Comparison of ENCODE assay signal across 7 mouse cellular contexts in genomic region chr16:55837653-55838052, GRCm38 (mm10). TPM values are rescaled to one million over a fixed set of nuclear protein-coding genes. Genes with fewer than 3 reads are reported as not detected.
DNase-seq lines count a peak whose midpoint lies in the region; ATAC-seq and TF ChIP-seq lines count a peak whose summit lies in the region.
"Not testable (repeated sequence)": the region's sequence is repeated elsewhere in the genome, so short reads cannot be mapped to it uniquely, and the experiment has no call there.

No protein-coding gene starts in this region.

- 0 out of 2 replicates have a peak overlapping the region, but pooled peaks have one; percentile 53 for H3K4me3 ChIP-seq in embryonic facial prominence, embryonic 14.5 days (ENCODE audit: low read depth, low read length)
- peak overlapping the region; percentile 86 for H3K4me3 ChIP-seq in gastrocnemius, adult 2 months
- not testable (repeated sequence) for H3K4me3 ChIP-seq in hindbrain, embryonic 11.5 days (ENCODE audit: low read depth, low read length); liver, embryonic 11.5 days (ENCODE audit: low read depth, low read length); neural tube, embryonic 15.5 days (replicated peaks)
- peak overlapping the region; percentile 61; the same call in 1 of the 2 replicates for H3K4me3 ChIP-seq in kidney, embryonic 14.5 days (ENCODE audit: low read length)
- peak overlapping the region; percentile 58 for H3K4me3 ChIP-seq in midbrain, embryonic 10.5 days

- not testable (repeated sequence) for H3K9ac ChIP-seq in embryonic facial prominence, embryonic 14.5 days (ENCODE audit: low read depth, low read length); hindbrain, embryonic 11.5 days (ENCODE audit: low read depth, low read length); kidney, embryonic 14.5 days (ENCODE audit: low read depth, low read length); neural tube, embryonic 15.5 days (replicated peaks)
- peak overlapping the region; percentile 89; the same call in 1 of the 2 replicates for H3K9ac ChIP-seq in liver, embryonic 11.5 days (ENCODE audit: low read depth, low read length)

- DNase-seq in embryonic facial prominence, embryonic 14.5 days (ENCODE audit: low spot score); gastrocnemius, adult 2 months; hindbrain, embryonic 11.5 days (ENCODE audit: low spot score); liver, embryonic 11.5 days (ENCODE audit: low spot score); midbrain, embryonic 10.5 days (ENCODE audit: low spot score): not testable (repeated sequence)

- ATAC-seq in embryonic facial prominence, embryonic 14.5 days (ENCODE audit: low read depth); hindbrain, embryonic 11.5 days (ENCODE audit: low FRiP score); kidney, embryonic 14.5 days (ENCODE audit: low FRiP score, low TSS enrichment); liver, embryonic 11.5 days (replicated peaks; ENCODE audit: low FRiP score); neural tube, embryonic 15.5 days (ENCODE audit: low FRiP score): not testable (repeated sequence)

- not testable (repeated sequence) for H3K27ac ChIP-seq in embryonic facial prominence, embryonic 14.5 days (replicated peaks; ENCODE audit: low read depth, low read length); hindbrain, embryonic 11.5 days (ENCODE audit: low read depth, low read length); kidney, embryonic 14.5 days (ENCODE audit: low read depth, low read length); liver, embryonic 11.5 days (ENCODE audit: low read depth, low read length); neural tube, embryonic 15.5 days (replicated peaks)
- H3K27ac ChIP-seq in gastrocnemius, adult 2 months = peak overlapping the region; percentile 97; the same call in 1 of the 2 replicates
- peak overlapping the region; percentile 98 for H3K27ac ChIP-seq in midbrain, embryonic 10.5 days (replicated peaks)

- peak overlapping the region; percentile 70 for H3K4me2 ChIP-seq in embryonic facial prominence, embryonic 14.5 days (ENCODE audit: low read depth, low read length)
- H3K4me2 ChIP-seq in hindbrain, embryonic 11.5 days (replicated peaks; ENCODE audit: low read depth, low read length) = peak overlapping the region; percentile 62; the same call in 1 of the 2 replicates
- peak overlapping the region; percentile 59 for H3K4me2 ChIP-seq in kidney, embryonic 14.5 days (replicated peaks; ENCODE audit: low read depth, low read length)
- peak overlapping the region; percentile 71; the same call in 1 of the 2 replicates for H3K4me2 ChIP-seq in liver, embryonic 11.5 days
- peak overlapping the region; percentile 61; the same call in 1 of the 2 replicates for H3K4me2 ChIP-seq in neural tube, embryonic 15.5 days

- not testable (repeated sequence) for H3K36me3 ChIP-seq in embryonic facial prominence, embryonic 14.5 days (ENCODE audit: control insufficient read depth, insufficient read depth, low read length); hindbrain, embryonic 11.5 days (ENCODE audit: control insufficient read depth, insufficient read depth, low read length); kidney, embryonic 14.5 days (ENCODE audit: control insufficient read depth, insufficient read depth, low read length); liver, embryonic 11.5 days (ENCODE audit: control insufficient read depth, insufficient read depth, low read length); neural tube, embryonic 15.5 days
- peaks cover 14% of the 10 kb centered on the region for H3K36me3 ChIP-seq in midbrain, embryonic 10.5 days

- not testable (repeated sequence) for TF ChIP-seq CTCF in gastrocnemius, adult 2 months (IDR thresholded peaks at IDR 0.05)

- intact Hi-C loops in gastrocnemius, adult 2 months (cut with DNase I) = loop anchor here (2.0 kb wide), 1 partner anchor 15 kb away; no protein-coding TSS in a partner anchor

- not testable (repeated sequence) for H3K4me1 ChIP-seq in embryonic facial prominence, embryonic 14.5 days (ENCODE audit: control insufficient read depth, insufficient read depth, low read length); hindbrain, embryonic 11.5 days (replicated peaks; ENCODE audit: control insufficient read depth, insufficient read depth, low read length); kidney, embryonic 14.5 days (ENCODE audit: control insufficient read depth, insufficient read depth, low read length); liver, embryonic 11.5 days (replicated peaks; ENCODE audit: control insufficient read depth, insufficient read depth, low read length); neural tube, embryonic 15.5 days
- H3K4me1 ChIP-seq in midbrain, embryonic 10.5 days = peaks cover 30% of the 10 kb centered on the region

- H3K9me3 ChIP-seq in embryonic facial prominence, embryonic 14.5 days (ENCODE audit: control insufficient read depth, low read length); hindbrain, embryonic 11.5 days (ENCODE audit: control insufficient read depth, low read length); kidney, embryonic 14.5 days (ENCODE audit: control insufficient read depth, low read length); liver, embryonic 11.5 days (ENCODE audit: control insufficient read depth, low read length); midbrain, embryonic 10.5 days (replicated peaks); neural tube, embryonic 15.5 days (replicated peaks): not testable (repeated sequence)

- 90% methylated on average over 8 of the region's 8 CpGs for WGBS in embryonic facial prominence, embryonic 14.5 days
- WGBS in hindbrain, embryonic 11.5 days = 94% methylated on average over 8 of the region's 8 CpGs
- WGBS in kidney, embryonic 14.5 days = 93% methylated on average over 8 of the region's 8 CpGs
- 88% methylated on average over 8 of the region's 8 CpGs for WGBS in liver, embryonic 11.5 days
- 93% methylated on average over 8 of the region's 8 CpGs for WGBS in midbrain, embryonic 10.5 days
- 91% methylated on average over 8 of the region's 8 CpGs for WGBS in neural tube, embryonic 15.5 days

- not testable (repeated sequence) for H3K27me3 ChIP-seq in embryonic facial prominence, embryonic 14.5 days (replicated peaks; ENCODE audit: control insufficient read depth, insufficient read depth, low read length); hindbrain, embryonic 11.5 days (ENCODE audit: control insufficient read depth, insufficient read depth, low read length); kidney, embryonic 14.5 days (ENCODE audit: control insufficient read depth, insufficient read depth, low read length); liver, embryonic 11.5 days (replicated peaks; ENCODE audit: control insufficient read depth, insufficient read depth, low read length); midbrain, embryonic 10.5 days (ENCODE audit: low read depth, poor library complexity, severe bottlenecking); neural tube, embryonic 15.5 days (replicated peaks)

RNA-seq across cellular contexts. Expression of gene Nfkbiz, which starts 1.0 kb away (rescaled TPM):
- 4.5 and 5.5 TPM in 2 replicates for polyA plus RNA-seq in embryonic facial prominence, embryonic 14.5 days (2014; fragmentation: Nextera tagmentation; extraction: Ambion mirVana)
- 1 to 10 TPM; 1.1 TPM for total RNA-seq in gastrocnemius, adult 2 months (2021)
- polyA plus RNA-seq in hindbrain, embryonic 11.5 days (2014; fragmentation: Nextera tagmentation; extraction: Ambion mirVana) = 1.5 and 1.6 TPM in 2 replicates
- 3.9 and 4.4 TPM in 2 replicates for polyA plus RNA-seq in kidney, embryonic 14.5 days (2014; fragmentation: Nextera tagmentation; extraction: Ambion mirVana)
- polyA plus RNA-seq in liver, embryonic 11.5 days (2014; fragmentation: Nextera tagmentation; extraction: Ambion mirVana) = 4.5 and 4.6 TPM in 2 replicates
- polyA plus RNA-seq in midbrain, embryonic 10.5 days (2016; fragmentation: Nextera tagmentation; extraction: Ambion mirVana) = 1.1 and 1.2 TPM in 2 replicates
- 2.0 and 3.3 TPM in 2 replicates for polyA plus RNA-seq in neural tube, embryonic 15.5 days (2015; fragmentation: Nextera tagmentation; extraction: Ambion mirVana)

RNA-seq across cellular contexts. Expression of gene Nxpe3, which starts 57.4 kb away (rescaled TPM):
- 0.68 and 0.70 TPM in 2 replicates for polyA plus RNA-seq in embryonic facial prominence, embryonic 14.5 days (2014; fragmentation: Nextera tagmentation; extraction: Ambion mirVana)
- under 1 TPM; 0.39 to 0.56 TPM for total RNA-seq in gastrocnemius, adult 2 months (2021)
- 1.0 and 1.1 TPM in 2 replicates for polyA plus RNA-seq in hindbrain, embryonic 11.5 days (2014; fragmentation: Nextera tagmentation; extraction: Ambion mirVana)
- polyA plus RNA-seq in kidney, embryonic 14.5 days (2014; fragmentation: Nextera tagmentation; extraction: Ambion mirVana) = 1.1 and 1.3 TPM in 2 replicates
- 0.73 and 0.93 TPM in 2 replicates for polyA plus RNA-seq in liver, embryonic 11.5 days (2014; fragmentation: Nextera tagmentation; extraction: Ambion mirVana)
- polyA plus RNA-seq in midbrain, embryonic 10.5 days (2016; fragmentation: Nextera tagmentation; extraction: Ambion mirVana) = 0.95 and 1.1 TPM in 2 replicates
- polyA plus RNA-seq in neural tube, embryonic 15.5 days (2015; fragmentation: Nextera tagmentation; extraction: Ambion mirVana) = 1.4 and 1.7 TPM in 2 replicates
